Mouse (Mus musculus): ENCODE results near the gene Pak1. TPM values are rescaled to one million over a fixed set of nuclear protein-coding genes. Genes with fewer than 3 reads are reported as not detected.

Gene Pak1
- 25.8 and 26.0 TPM in 2 replicates for polyA plus RNA-seq (2015; fragmentation: Nextera tagmentation; extraction: Ambion mirVana)

GRCm38 (mm10) chr7:97788190-97788668 is at the start of gene Pak1:
Gene Pak1 (plus strand): TSS chr7:97788541.
- Histone ChIP-seq H3K9me3 (replicated peaks; ENCODE audit: control insufficient read depth, low read length) (no peaks in the 10 kb centered on the region), H3K27ac (ENCODE audit: low read length) (peak within 1 kb of the TSS; percentile 82), H3K4me2 (ENCODE audit: low read depth, low read length) (peak within 1 kb of the TSS; percentile 92), H3K4me3 (replicated peaks; ENCODE audit: low read length) (peak within 1 kb of the TSS; percentile 83), H3K4me1 (ENCODE audit: control insufficient read depth, insufficient read depth, low read length) (peaks cover 10% of the 10 kb centered on the region), H3K36me3 (ENCODE audit: control insufficient read depth, insufficient read depth, low read length) (no peaks in the 10 kb centered on the region), H3K9ac (ENCODE audit: low read length) (peak within 1 kb of the TSS; percentile 89), H3K27me3 (ENCODE audit: control insufficient read depth, insufficient read depth, low read length) (no peaks in the 10 kb centered on the region)
- under 1% methylated on average over 46 of the region's 46 CpGs for WGBS
- peak; percentile 89 for ATAC-seq (ENCODE audit: insufficient read depth, low FRiP score)

- 0 out of 2 replicates have a peak, but pooled peaks have one; percentile 4 for ATAC-seq (ENCODE audit: insufficient read depth, low FRiP score)
- no peak overlapping the region for H3K4me3 ChIP-seq (replicated peaks; ENCODE audit: low read length)
- peak overlapping the region; percentile 38; the same call in 1 of the 2 replicates for H3K27ac ChIP-seq (ENCODE audit: low read length)
- no peaks in the 10 kb centered on the region for H3K27me3 ChIP-seq (ENCODE audit: control insufficient read depth, insufficient read depth, low read length)
- no peaks in the 10 kb centered on the region for H3K9me3 ChIP-seq (replicated peaks; ENCODE audit: control insufficient read depth, low read length)
- peaks cover 13% of the 10 kb centered on the region for H3K4me1 ChIP-seq (ENCODE audit: control insufficient read depth, insufficient read depth, low read length)
- no peaks in the 10 kb centered on the region for H3K36me3 ChIP-seq (ENCODE audit: control insufficient read depth, insufficient read depth, low read length)
- no peak overlapping the region for H3K9ac ChIP-seq (ENCODE audit: low read length)
- no peak overlapping the region for H3K4me2 ChIP-seq (ENCODE audit: low read depth, low read length)
- WGBS: 47% methylated on average over 10 of the region's 10 CpGs
Measured at GRCm38 (mm10) chr7:97740948-97741347, 47.4 kb upstream of the Pak1 start.

- H3K4me2 ChIP-seq (ENCODE audit: low read depth, low read length): no peak overlapping the region
- no peak overlapping the region for H3K9ac ChIP-seq (ENCODE audit: low read length)
- H3K27me3 ChIP-seq (ENCODE audit: control insufficient read depth, insufficient read depth, low read length): no peaks in the 10 kb centered on the region
- no peak overlapping the region for H3K27ac ChIP-seq (ENCODE audit: low read length)
- H3K36me3 ChIP-seq (ENCODE audit: control insufficient read depth, insufficient read depth, low read length): no peaks in the 10 kb centered on the region
- peaks cover 12% of the 10 kb centered on the region for H3K4me1 ChIP-seq (ENCODE audit: control insufficient read depth, insufficient read depth, low read length)
- no peaks in the 10 kb centered on the region for H3K9me3 ChIP-seq (replicated peaks; ENCODE audit: control insufficient read depth, low read length)
- ATAC-seq (ENCODE audit: insufficient read depth, low FRiP score): no peak
- WGBS: 38% methylated on average over 1 of the region's 1 CpGs
- H3K4me3 ChIP-seq (replicated peaks; ENCODE audit: low read length): no peak overlapping the region
Measured at GRCm38 (mm10) chr7:97741756-97742291, 46.5 kb upstream of the Pak1 start.

GRCm38 (mm10) chr7:97745299-97745698 is 43.0 kb upstream of the Pak1 start:
- peaks cover 15% of the 10 kb centered on the region for H3K4me1 ChIP-seq (ENCODE audit: control insufficient read depth, insufficient read depth, low read length)
- no peak overlapping the region for H3K9ac ChIP-seq (ENCODE audit: low read length)
- no peak overlapping the region for H3K4me3 ChIP-seq (replicated peaks; ENCODE audit: low read length)
- H3K27ac ChIP-seq (ENCODE audit: low read length): no peak overlapping the region
- H3K4me2 ChIP-seq (ENCODE audit: low read depth, low read length): no peak overlapping the region
- WGBS: 22% methylated on average over 3 of the region's 3 CpGs
- H3K9me3 ChIP-seq (replicated peaks; ENCODE audit: control insufficient read depth, low read length): no peaks in the 10 kb centered on the region
- H3K36me3 ChIP-seq (ENCODE audit: control insufficient read depth, insufficient read depth, low read length): no peaks in the 10 kb centered on the region
- no peaks in the 10 kb centered on the region for H3K27me3 ChIP-seq (ENCODE audit: control insufficient read depth, insufficient read depth, low read length)
- ATAC-seq (ENCODE audit: insufficient read depth, low FRiP score): no peak

DNA sequence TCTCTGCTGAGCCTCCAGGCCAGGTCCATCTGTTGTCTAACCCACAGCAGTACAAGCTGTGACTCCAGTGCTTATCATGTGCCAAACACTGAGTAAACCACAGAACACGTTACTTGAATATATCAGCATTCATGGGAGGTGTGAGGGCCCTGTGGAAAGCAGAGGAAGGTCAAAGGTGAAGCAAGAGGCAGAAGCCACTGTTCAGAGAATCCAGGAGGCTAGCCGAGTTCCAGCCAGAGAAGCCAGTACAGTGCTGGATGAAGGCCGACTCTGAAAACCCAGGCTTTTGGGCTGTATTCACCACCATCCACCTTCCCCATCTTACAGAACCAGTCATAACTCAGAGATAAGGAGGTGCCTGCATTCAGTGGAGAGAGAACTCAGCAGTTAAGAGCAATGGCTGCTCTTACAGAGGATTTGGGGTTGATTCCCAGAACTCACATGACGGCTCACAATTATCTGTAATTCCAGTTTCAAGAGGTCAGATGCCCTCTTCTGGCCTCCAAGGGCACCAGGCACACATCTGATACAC is 41.1 kb upstream of the Pak1 start:
- no peak overlapping the region for H3K4me2 ChIP-seq (ENCODE audit: low read depth, low read length)
- ATAC-seq (ENCODE audit: insufficient read depth, low FRiP score): no peak

DNA sequence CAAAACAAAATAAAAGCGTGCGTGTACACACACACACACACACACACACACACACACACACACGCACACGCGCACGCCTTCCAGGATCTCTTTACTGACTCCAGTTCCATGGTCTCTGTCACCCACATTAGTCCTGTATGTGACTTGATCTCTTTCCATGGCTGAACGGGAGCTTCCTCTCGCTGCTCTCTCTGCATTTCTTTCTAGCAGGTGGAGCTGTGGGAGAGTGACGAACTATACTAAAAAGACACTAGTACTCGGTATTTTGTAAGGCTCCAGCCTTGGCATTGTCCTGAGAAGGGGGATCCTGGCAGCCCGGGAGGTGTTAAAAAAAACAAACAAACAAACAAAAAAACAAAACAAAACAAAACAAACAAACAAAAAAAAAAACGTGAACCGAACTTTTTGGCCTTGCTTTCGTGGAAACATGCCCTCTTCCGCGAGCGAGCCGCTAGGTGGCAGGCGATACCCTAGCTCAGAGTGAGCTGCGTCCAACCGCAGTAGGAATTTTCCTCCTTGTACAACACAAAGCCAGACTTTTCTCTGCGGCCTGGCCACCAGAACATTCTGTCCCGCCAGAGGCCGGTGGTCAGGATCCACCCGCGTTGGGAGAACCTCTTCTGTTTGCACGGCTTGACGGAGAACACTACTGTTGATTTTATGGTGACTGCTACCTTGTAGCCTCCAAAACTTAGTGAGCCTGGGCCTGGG is 40.4 kb upstream of the Pak1 start:
- WGBS: 25% methylated on average over 28 of the region's 28 CpGs
- Histone ChIP-seq H3K4me3 (replicated peaks; ENCODE audit: low read length) (peak overlapping the region; percentile 27; the same call in 1 of the 2 replicates), H3K9ac (ENCODE audit: low read length) (peak overlapping the region; percentile 57; the same call in 1 of the 2 replicates), H3K9me3 (replicated peaks; ENCODE audit: control insufficient read depth, low read length) (no peaks in the 10 kb centered on the region), H3K4me1 (ENCODE audit: control insufficient read depth, insufficient read depth, low read length) (peaks cover 11% of the 10 kb centered on the region), H3K27ac (ENCODE audit: low read length) (no peak overlapping the region; the same call in 1 of the 2 replicates), H3K27me3 (ENCODE audit: control insufficient read depth, insufficient read depth, low read length) (no peaks in the 10 kb centered on the region), H3K36me3 (ENCODE audit: control insufficient read depth, insufficient read depth, low read length) (no peaks in the 10 kb centered on the region), H3K4me2 (ENCODE audit: low read depth, low read length) (peak overlapping the region; percentile 49)
- ATAC-seq (ENCODE audit: insufficient read depth, low FRiP score): peak; percentile 80; the same call in 1 of the 2 replicates

More for the DNA sequence above, 41.1 kb upstream of the Pak1 start:
- WGBS: 63% methylated on average over 4 of the region's 4 CpGs
- Histone ChIP-seq H3K4me1 (ENCODE audit: control insufficient read depth, insufficient read depth, low read length) (peaks cover 11% of the 10 kb centered on the region), H3K27ac (ENCODE audit: low read length) (no peak overlapping the region), H3K4me3 (replicated peaks; ENCODE audit: low read length) (no peak overlapping the region), H3K36me3 (ENCODE audit: control insufficient read depth, insufficient read depth, low read length) (no peaks in the 10 kb centered on the region), H3K9me3 (replicated peaks; ENCODE audit: control insufficient read depth, low read length) (no peaks in the 10 kb centered on the region), H3K27me3 (ENCODE audit: control insufficient read depth, insufficient read depth, low read length) (no peaks in the 10 kb centered on the region), H3K9ac (ENCODE audit: low read length) (no peak overlapping the region)

- 57% methylated on average over 10 of the region's 10 CpGs for WGBS
- Histone ChIP-seq H3K27me3 (ENCODE audit: control insufficient read depth, insufficient read depth, low read length) (no peaks in the 10 kb centered on the region), H3K9me3 (replicated peaks; ENCODE audit: control insufficient read depth, low read length) (no peaks in the 10 kb centered on the region), H3K9ac (ENCODE audit: low read length) (peak overlapping the region; percentile 62), H3K36me3 (ENCODE audit: control insufficient read depth, insufficient read depth, low read length) (no peaks in the 10 kb centered on the region), H3K4me1 (ENCODE audit: control insufficient read depth, insufficient read depth, low read length) (peaks cover 11% of the 10 kb centered on the region), H3K27ac (ENCODE audit: low read length) (peak overlapping the region; percentile 52), H3K4me2 (ENCODE audit: low read depth, low read length) (peak overlapping the region; percentile 49), H3K4me3 (replicated peaks; ENCODE audit: low read length) (peak overlapping the region; percentile 27)
- peak; percentile 54; the same call in 1 of the 2 replicates for ATAC-seq (ENCODE audit: insufficient read depth, low FRiP score)
Measured at GRCm38 (mm10) chr7:97748527-97749206, 39.7 kb upstream of the Pak1 start.

DNA sequence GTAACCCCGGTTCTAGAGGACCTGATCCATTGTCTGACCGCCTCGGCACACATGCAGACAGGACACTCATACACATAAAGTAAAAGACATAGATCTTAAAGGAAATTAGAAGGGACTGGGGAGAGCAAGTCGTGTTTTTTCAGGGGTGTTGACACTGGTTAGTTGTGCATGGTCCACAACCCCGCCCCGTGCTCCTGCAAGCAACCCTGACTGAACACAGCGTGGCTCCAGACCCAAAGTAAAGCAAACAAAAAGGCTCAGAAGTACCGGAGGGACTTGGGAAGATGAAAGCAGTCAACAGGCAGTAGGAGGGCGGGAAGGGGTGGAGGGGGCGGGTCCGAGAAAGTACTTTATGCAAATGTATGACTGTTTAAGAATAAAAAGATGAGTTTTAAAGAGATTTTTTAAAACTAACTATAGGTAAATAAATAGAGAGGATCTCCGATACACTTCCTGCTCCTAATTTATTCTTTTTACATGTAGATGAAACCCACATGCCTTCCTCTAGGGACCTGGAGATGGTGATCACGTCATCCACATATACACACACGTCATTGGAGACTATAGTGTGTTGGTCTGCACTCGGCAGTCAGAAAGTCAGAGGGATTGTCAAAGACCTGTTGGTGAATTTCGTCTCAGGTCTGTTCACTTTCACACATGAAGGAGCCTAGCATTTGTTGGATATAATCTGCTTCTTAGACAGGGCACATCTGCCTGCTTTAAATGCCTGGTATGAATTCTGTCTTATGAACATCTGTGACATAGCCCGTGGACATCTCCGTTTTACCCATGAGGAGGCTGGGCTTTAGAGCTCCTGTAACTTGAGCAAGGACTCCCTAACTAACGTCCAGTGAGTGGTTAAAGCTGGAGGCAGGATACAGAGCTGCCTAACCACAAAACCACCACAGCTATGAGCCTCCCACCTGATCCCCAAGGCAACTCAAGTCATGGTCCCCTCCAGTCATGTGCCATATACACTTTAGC is 38.8 kb upstream of the Pak1 start:
- Histone ChIP-seq H3K36me3 (ENCODE audit: control insufficient read depth, insufficient read depth, low read length) (no peaks in the 10 kb centered on the region), H3K4me3 (replicated peaks; ENCODE audit: low read length) (peak overlapping the region; percentile 24), H3K27ac (ENCODE audit: low read length) (peak overlapping the region; percentile 52), H3K9ac (ENCODE audit: low read length) (peak overlapping the region; percentile 62), H3K4me1 (ENCODE audit: control insufficient read depth, insufficient read depth, low read length) (peaks cover 11% of the 10 kb centered on the region), H3K27me3 (ENCODE audit: control insufficient read depth, insufficient read depth, low read length) (no peaks in the 10 kb centered on the region), H3K4me2 (ENCODE audit: low read depth, low read length) (peak overlapping the region; percentile 48), H3K9me3 (replicated peaks; ENCODE audit: control insufficient read depth, low read length) (no peaks in the 10 kb centered on the region)
- WGBS: 32% methylated on average over 19 of the region's 19 CpGs
- peak; percentile 44 for ATAC-seq (ENCODE audit: insufficient read depth, low FRiP score)
